Mouse (Mus musculus) hindbrain, embryonic 16.5 days (tissue): ENCODE data around the gene Btnl4. TPM values are rescaled to one million over a fixed set of nuclear protein-coding genes. Genes with fewer than 3 reads are reported as not detected.
"Not testable (repeated sequence)": the region's sequence is repeated elsewhere in the genome, so short reads cannot be mapped to it uniquely, and the experiment has no call there.

ENCODE experiments used
- ATAC-seq: fragments of 200-750 bp; cut with Nextera tagmentation; 2 replicates; pipeline ENCODE4 v1.8.0; 2017; ENCODE audit warnings: moderate TSS enrichment, moderate library complexity
- H3K27ac ChIP-seq: fragments of 300-500 bp; sonication (generic); 2 replicates; pipeline ENCODE4 v1.5.1; 2014; ENCODE audit warnings: low read depth, mild to moderate bottlenecking, control low read depth, low read length, moderate library complexity
- H3K27me3 ChIP-seq: fragments of 300-500 bp; sonication (generic); replicated peaks from 2 replicates; pipeline ENCODE4 v1.6.1; 2014; ENCODE audit warnings: low read length; ENCODE audit not compliant: control insufficient read depth, insufficient read depth
- H3K36me3 ChIP-seq: fragments of 300-500 bp; sonication (generic); 2 replicates; pipeline ENCODE4 v1.6.1; 2014; ENCODE audit warnings: mild to moderate bottlenecking, low read length, moderate library complexity, mixed read lengths; ENCODE audit not compliant: control insufficient read depth, insufficient read depth
- H3K4me1 ChIP-seq: fragments of 300-500 bp; sonication (generic); 2 replicates; pipeline ENCODE4 v1.6.1; 2014; ENCODE audit warnings: low read depth, low read length; ENCODE audit not compliant: control insufficient read depth, insufficient read depth
- H3K4me2 ChIP-seq: fragments of 300-500 bp; sonication (generic); 2 replicates; pipeline ENCODE4 v1.6.1; 2014; ENCODE audit warnings: mild to moderate bottlenecking, low read length, control low read depth, moderate library complexity
- H3K4me3 ChIP-seq: fragments of 300-500 bp; sonication (generic); 2 replicates; pipeline ENCODE4 v1.5.1; 2014; ENCODE audit warnings: mild to moderate bottlenecking, low read length, control low read depth, moderate library complexity
- H3K9ac ChIP-seq: fragments of 300-500 bp; sonication (generic); 2 replicates; pipeline ENCODE4 v1.6.1; 2014; ENCODE audit warnings: low read depth, mild to moderate bottlenecking, control low read depth, low read length, moderate library complexity
- H3K9me3 ChIP-seq: fragments of 300-500 bp; sonication (generic); 2 replicates; pipeline ENCODE4 v1.6.1; 2014; ENCODE audit warnings: mild to moderate bottlenecking, low read length, moderate library complexity; ENCODE audit not compliant: control insufficient read depth
- WGBS: fragments of 180-500 bp; shearing (Covaris S2); extraction: QIAGEN DNeasy Blood & Tissue Kit; methylation state at CpG from one replicate; pipeline ENCODE4 v1.1.7; 2014; 5-methylcytosine and 5-hydroxymethylcytosine counted together
- polyA plus RNA-seq: library from polyadenylated mRNA; unstranded; fragments of >200 nt; fragmentation: Nextera tagmentation; extraction: Ambion mirVana; gene quantifications from 2 replicates; pipeline ENCODE4 v1.2.1, GENCODE M21; 2015

Gene Btnl4
- polyA plus RNA-seq, result not detected in 2 replicates

DNA sequence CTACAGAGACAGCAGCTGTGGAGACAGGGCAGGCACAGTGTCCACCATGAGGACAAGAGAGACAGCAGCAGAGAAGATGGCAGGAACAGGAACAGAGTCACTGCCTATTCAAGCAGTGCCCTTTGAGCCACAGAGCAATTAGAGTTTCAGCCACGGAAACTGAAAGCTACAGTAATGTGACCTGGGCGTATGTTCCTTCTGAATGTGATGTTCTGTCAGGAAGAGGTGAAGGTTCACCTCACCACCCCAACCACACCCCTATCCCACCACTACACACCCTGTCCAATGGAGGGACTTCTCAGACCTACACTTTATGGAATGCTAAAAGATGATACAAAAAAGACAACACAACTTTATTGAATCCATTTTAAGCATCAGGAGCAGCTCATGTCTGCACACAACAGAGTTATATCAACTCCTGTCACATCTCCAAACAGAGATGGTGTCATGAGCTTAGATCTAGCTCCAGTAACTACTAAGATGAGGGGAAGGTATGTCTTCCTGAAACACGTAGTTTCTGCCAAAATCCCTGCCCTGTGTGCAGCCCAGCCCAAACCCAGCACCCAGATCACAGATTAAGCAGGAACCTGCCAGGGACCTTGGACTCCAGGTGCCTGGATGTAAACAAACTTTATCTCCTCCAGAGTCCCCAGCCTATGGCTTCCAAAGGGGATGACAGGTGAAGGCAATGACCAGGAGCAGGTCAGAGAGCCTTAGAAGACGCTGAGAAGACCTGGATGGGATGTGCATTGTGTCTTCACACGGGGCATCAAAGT, at the start of gene Btnl4:
TSS of gene Btnl4 (minus strand) at position 81 of the 776 bp plus-strand sequence.
- H3K9ac ChIP-seq, H3K27me3 ChIP-seq, H3K36me3 ChIP-seq, H3K27ac ChIP-seq, ATAC-seq, H3K4me3 ChIP-seq, H3K4me2 ChIP-seq, H3K4me1 ChIP-seq, H3K9me3 ChIP-seq: not testable (repeated sequence)
- WGBS, result 82% methylated on average over 4 of the region's 5 CpGs

DNA sequence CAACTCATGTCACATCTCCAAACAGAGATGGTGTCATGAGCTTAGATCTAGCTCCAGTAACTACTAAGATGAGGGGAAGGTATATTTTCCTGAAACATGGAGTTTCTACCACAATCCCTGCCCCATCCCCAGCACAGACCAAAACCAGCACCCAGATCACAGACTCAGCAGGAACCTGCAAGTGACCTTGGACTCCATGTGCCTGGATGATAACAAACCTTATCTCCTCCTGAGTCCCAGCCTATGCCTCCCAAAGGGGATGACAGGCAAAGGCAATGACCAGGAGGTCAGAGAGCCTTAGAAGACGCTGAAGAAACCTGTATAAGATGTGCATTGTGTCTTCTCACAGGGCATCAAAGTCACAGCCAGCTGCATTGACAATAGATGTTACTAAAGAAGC, 41.9 kb upstream of the Btnl4 start:
- WGBS, result 75% methylated on average over 1 of the region's 1 CpGs

GRCm38 (mm10) chr17:34518571-34518970, 41.5 kb upstream of the Btnl4 start:
- not testable (repeated sequence) for H3K4me3 ChIP-seq, H3K9me3 ChIP-seq, ATAC-seq, H3K9ac ChIP-seq, H3K27ac ChIP-seq, H3K27me3 ChIP-seq, H3K4me2 ChIP-seq, H3K4me1 ChIP-seq, H3K36me3 ChIP-seq
- WGBS, result 87% methylated on average over 3 of the region's 3 CpGs

More for the DNA sequence above, 41.9 kb upstream of the Btnl4 start:
- Histone ChIP-seq H3K9ac (no peak overlapping the region), H3K4me3 (no peak overlapping the region), H3K27ac (no peak overlapping the region), H3K9me3 (no peaks in the 10 kb centered on the region), H3K4me1 (no peaks in the 10 kb centered on the region), H3K36me3 (no peaks in the 10 kb centered on the region), H3K4me2 (no peak overlapping the region), H3K27me3 (no peaks in the 10 kb centered on the region)
- no peak for ATAC-seq

DNA sequence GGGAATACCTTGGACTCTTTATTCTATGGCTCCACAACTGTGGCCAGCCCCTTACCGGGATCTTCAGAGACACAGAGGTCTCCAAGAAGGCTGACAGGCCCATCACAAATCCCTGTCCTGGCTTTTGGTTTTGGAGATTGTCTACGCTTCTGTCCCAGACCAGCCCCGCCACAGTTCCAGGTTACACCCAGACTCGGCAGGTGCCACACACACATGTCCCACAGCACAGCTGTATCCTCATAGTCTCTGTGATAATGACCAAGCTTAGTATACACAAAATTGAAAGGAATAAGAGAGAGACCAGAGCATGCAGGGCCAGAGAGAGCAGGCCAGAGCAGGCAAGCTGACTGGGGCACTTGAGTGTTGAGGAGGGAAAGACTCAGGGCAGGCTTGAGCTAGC, 40.7 kb upstream of the Btnl4 start:
- H3K27ac ChIP-seq, result no peak overlapping the region
- H3K27me3 ChIP-seq, result no peaks in the 10 kb centered on the region
- no peaks in the 10 kb centered on the region for H3K36me3 ChIP-seq
- H3K4me3 ChIP-seq, result no peak overlapping the region
- no peak overlapping the region for H3K9ac ChIP-seq
- 94% methylated on average over 4 of the region's 4 CpGs for WGBS
- no peak overlapping the region for H3K4me2 ChIP-seq
- H3K9me3 ChIP-seq, result no peaks in the 10 kb centered on the region
- ATAC-seq, result no peak
- H3K4me1 ChIP-seq, result no peaks in the 10 kb centered on the region

- Histone ChIP-seq H3K27me3 (no peaks in the 10 kb centered on the region), H3K36me3 (no peaks in the 10 kb centered on the region), H3K4me1 (no peaks in the 10 kb centered on the region), H3K9me3 (no peaks in the 10 kb centered on the region), H3K27ac (no peak within 1 kb of the TSS), H3K9ac (no peak within 1 kb of the TSS), H3K4me3 (no peak within 1 kb of the TSS), H3K4me2 (no peak within 1 kb of the TSS)
- ATAC-seq, result no peak
- 91% methylated on average over 4 of the region's 4 CpGs for WGBS
Observed at GRCm38 (mm10) chr17:34517252-34517651, 40.1 kb upstream of the Btnl4 start, which contains the start of gene Btnl6. Gene Btnl6, minus strand, starts transcription at chr17:34517352.

DNA sequence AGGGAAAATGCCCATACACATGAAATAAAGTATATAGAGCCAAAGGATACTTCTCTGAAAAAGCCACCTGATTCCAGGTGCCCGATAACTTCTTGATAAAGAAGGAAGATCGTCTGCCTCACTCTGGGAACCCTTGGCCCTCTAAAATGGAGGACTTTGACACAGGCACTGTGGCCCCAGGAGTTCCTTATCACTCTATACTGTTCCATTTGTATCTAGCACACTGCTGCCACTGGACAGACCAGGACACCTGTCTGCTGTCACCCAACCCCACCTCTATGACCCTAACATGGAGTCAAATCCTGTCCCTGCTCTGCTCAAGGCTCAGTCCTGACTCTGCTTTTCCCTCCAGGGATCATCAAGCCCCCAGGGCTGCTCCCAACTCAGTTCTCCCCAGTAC, 39.4 kb upstream of the Btnl4 start:
- no peaks in the 10 kb centered on the region for H3K4me1 ChIP-seq
- H3K27me3 ChIP-seq, result no peaks in the 10 kb centered on the region
- H3K36me3 ChIP-seq, result no peaks in the 10 kb centered on the region
- H3K9me3 ChIP-seq, result no peaks in the 10 kb centered on the region
- 76% methylated on average over 2 of the region's 2 CpGs for WGBS
- no peak overlapping the region for H3K9ac ChIP-seq
- ATAC-seq, result no peak
- no peak overlapping the region for H3K4me3 ChIP-seq
- H3K4me2 ChIP-seq, result no peak overlapping the region
- H3K27ac ChIP-seq, result no peak overlapping the region

GRCm38 (mm10) chr17:34511723-34512122, 34.6 kb upstream of the Btnl4 start:
- not testable (repeated sequence) for ATAC-seq, H3K4me2 ChIP-seq, H3K4me1 ChIP-seq, H3K9ac ChIP-seq, H3K27ac ChIP-seq, H3K9me3 ChIP-seq, H3K36me3 ChIP-seq, H3K27me3 ChIP-seq, H3K4me3 ChIP-seq
- 79% methylated on average over 1 of the region's 1 CpGs for WGBS

DNA sequence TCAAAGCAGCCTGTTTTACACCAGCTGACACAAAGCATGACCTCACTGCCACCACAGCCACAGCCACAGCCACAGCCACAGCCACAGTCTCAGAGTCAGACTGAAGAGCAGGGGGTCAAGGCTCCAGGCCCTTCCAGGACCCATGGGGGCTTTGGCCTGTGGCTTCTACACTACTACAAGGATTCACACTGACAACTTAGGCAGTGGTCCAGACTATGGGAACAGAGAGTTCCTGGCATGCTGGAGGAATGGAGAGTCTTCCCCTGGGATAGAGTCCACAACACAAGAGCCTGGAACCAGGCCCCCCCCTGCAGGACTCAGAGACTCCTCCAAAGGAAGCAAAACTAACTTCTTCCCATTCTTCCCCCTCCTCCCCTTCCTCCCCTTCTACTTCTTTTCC, 30.5 kb upstream of the Btnl4 start:
- no peaks in the 10 kb centered on the region for H3K27me3 ChIP-seq
- no peaks in the 10 kb centered on the region for H3K4me1 ChIP-seq
- no peak overlapping the region for H3K4me2 ChIP-seq
- ATAC-seq, result no peak
- H3K27ac ChIP-seq, result no peak overlapping the region
- H3K36me3 ChIP-seq, result no peaks in the 10 kb centered on the region
- no peak overlapping the region for H3K4me3 ChIP-seq
- no peak overlapping the region for H3K9ac ChIP-seq
- no peaks in the 10 kb centered on the region for H3K9me3 ChIP-seq

DNA sequence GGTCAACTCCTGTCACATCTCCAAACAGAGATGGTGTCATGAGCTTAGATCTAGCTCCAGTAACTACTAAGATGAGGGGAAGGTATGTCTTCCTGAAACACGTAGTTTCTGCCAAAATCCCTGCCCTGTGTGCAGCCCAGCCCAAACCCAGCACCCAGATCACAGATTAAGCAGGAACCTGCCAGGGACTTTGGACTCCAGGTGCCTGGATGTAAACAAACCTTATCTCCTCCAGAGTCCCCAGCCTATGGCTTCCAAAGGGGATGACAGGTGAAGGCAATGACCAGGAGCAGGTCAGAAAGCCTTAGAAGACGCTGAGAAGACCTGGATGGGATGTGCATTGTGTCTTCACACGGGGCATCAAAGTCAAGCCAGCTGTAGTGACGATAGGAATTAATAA, 20.6 kb upstream of the Btnl4 start:
- H3K4me1 ChIP-seq, H3K4me3 ChIP-seq, H3K27ac ChIP-seq, ATAC-seq, H3K9ac ChIP-seq, H3K27me3 ChIP-seq, H3K9me3 ChIP-seq, H3K36me3 ChIP-seq, H3K4me2 ChIP-seq: not testable (repeated sequence)
- 84% methylated on average over 2 of the region's 4 CpGs for WGBS
